Mouse (Mus musculus): ENCODE measurements at regions not wholly inside any gene's neighbourhood (a gene's known extent, or its start where the extent isn't known, plus 50 kb on each side); places are given as distances from the start of the nearest gene placed in this dataset.
"Not testable (repeated sequence)": the region's sequence is repeated elsewhere in the genome, so short reads cannot be mapped to it uniquely, and the experiment has no call there.

GRCm38 (mm10) chr6:7120136-7120535, 164.3 kb downstream of the Sdhaf3 start:
- DNase-seq: peak; percentile 26

- DNase-seq: no peak
Measured at GRCm38 (mm10) chr6:7133042-7133441, 177.2 kb downstream of the Sdhaf3 start.

- DNase-seq: no peak
Measured at GRCm38 (mm10) chr6:7134062-7134461, 178.3 kb downstream of the Sdhaf3 start.

GRCm38 (mm10) chr6:7134888-7135287, 179.1 kb downstream of the Sdhaf3 start:
- DNase-seq: no peak

- DNase-seq: no peak
Measured at GRCm38 (mm10) chr6:7181711-7182110, 225.9 kb downstream of the Sdhaf3 start.

- DNase-seq: no peak
Measured at GRCm38 (mm10) chr6:7199046-7199599, 243.3 kb downstream of the Sdhaf3 start.

GRCm38 (mm10) chr6:7215880-7216279, 260.1 kb downstream of the Sdhaf3 start:
- DNase-seq: peak; percentile 21

GRCm38 (mm10) chr6:7252286-7252685, 296.5 kb downstream of the Sdhaf3 start:
- DNase-seq: no peak

GRCm38 (mm10) chr6:7277431-7277830, 277.2 kb upstream of the Tac1 start:
- DNase-seq: no peak

GRCm38 (mm10) chr6:7306956-7307355, 247.7 kb upstream of the Tac1 start:
- DNase-seq: no peak

- DNase-seq: no peak
Measured at GRCm38 (mm10) chr6:7313496-7313895, 241.2 kb upstream of the Tac1 start.

GRCm38 (mm10) chr6:7326974-7327373, 227.7 kb upstream of the Tac1 start:
- DNase-seq: no peak

GRCm38 (mm10) chr6:7356634-7357033, 198.0 kb upstream of the Tac1 start:
- no peak for DNase-seq

- no peak for DNase-seq
Measured at GRCm38 (mm10) chr6:7367166-7367565, 187.5 kb upstream of the Tac1 start.

GRCm38 (mm10) chr6:7374629-7375028, 180.1 kb upstream of the Tac1 start:
- peak; percentile 5 for DNase-seq

GRCm38 (mm10) chr6:7375851-7376250, 178.8 kb upstream of the Tac1 start:
- DNase-seq: no peak

GRCm38 (mm10) chr6:7378651-7379050, 176.0 kb upstream of the Tac1 start:
- DNase-seq: no peak

GRCm38 (mm10) chr6:7424731-7425130, 129.9 kb upstream of the Tac1 start:
- DNase-seq: no peak

GRCm38 (mm10) chr6:7441725-7442124, 113.0 kb upstream of the Tac1 start:
- no peak for DNase-seq

GRCm38 (mm10) chr6:7442286-7442685, 112.4 kb upstream of the Tac1 start:
- DNase-seq: not testable (repeated sequence)

- DNase-seq: no peak
Measured at GRCm38 (mm10) chr6:7455881-7456280, 98.8 kb upstream of the Tac1 start.

GRCm38 (mm10) chr6:7463896-7464295, 90.8 kb upstream of the Tac1 start:
- no peak for DNase-seq

- DNase-seq: no peak
Measured at GRCm38 (mm10) chr6:7464346-7464745, 90.3 kb upstream of the Tac1 start.

- peak; percentile 5 for DNase-seq
Measured at GRCm38 (mm10) chr6:7472366-7473026, 82.2 kb upstream of the Tac1 start.

- DNase-seq: no peak
Measured at GRCm38 (mm10) chr6:7473730-7474129, 80.9 kb upstream of the Tac1 start.

Measured in right cerebral cortex, postnatal 14 days (tissue).